Mouse (Mus musculus) liver, postnatal 0 days (tissue): Measurements from ENCODE around the gene Krba1.

Experiments
- CTCF ChIP-seq: sonication (generic); IDR thresholded peaks from 2 replicates; pipeline ENCODE4 v1.5.1; 2016; ENCODE audit warnings: antibody characterized with exemption, low read depth
- EP300 ChIP-seq: IDR thresholded peaks from 2 replicates; pipeline ENCODE4 v1.6.1; 2016; ENCODE audit warnings: antibody characterized with exemption, low read depth, mild to moderate bottlenecking

- TF ChIP-seq CTCF (no peak), EP300 (no peak)
Observed at GRCm38 (mm10) chr6:48358897-48359296, 36.5 kb upstream of the Krba1 start.
